Mouse (Mus musculus) heart, adult 8-10 months (tissue): ENCODE measurements around the gene Zbtb16. TPM values are rescaled to one million over a fixed set of nuclear protein-coding genes. Genes with fewer than 3 reads are reported as not detected.

Experiments used
- DNase-seq: peaks from one replicate; pipeline ENCODE4 v3.0.0; 2022; ENCODE audit warnings: low spot score
- total RNA-seq, 4 experiments: library from RNA; stranded (reverse); gene quantifications; 2 replicates each; pipeline ENCODE4 v1.2.4; 2022

The Zbtb16 gene
- total RNA-seq, 4 experiments from 2014 or later = 105 to 204 (median 152) TPM

GRCm38 (mm10) chr9:48729471-48729870, 106.6 kb downstream of the Zbtb16 start:
- DNase-seq = peak; percentile 74

GRCm38 (mm10) chr9:48728731-48729123, 107.3 kb downstream of the Zbtb16 start:
- DNase-seq = no peak

- DNase-seq = no peak
Measured at GRCm38 (mm10) chr9:48728083-48728730, 107.8 kb downstream of the Zbtb16 start.

- DNase-seq = no peak
Measured at GRCm38 (mm10) chr9:48726341-48726740, 109.7 kb downstream of the Zbtb16 start.

- DNase-seq = no peak
Measured at GRCm38 (mm10) chr9:48725918-48726317, 110.1 kb downstream of the Zbtb16 start.

- no peak for DNase-seq
Measured at GRCm38 (mm10) chr9:48725161-48725560, 110.9 kb downstream of the Zbtb16 start.

- no peak for DNase-seq
Measured at GRCm38 (mm10) chr9:48724733-48725132, 111.3 kb downstream of the Zbtb16 start.

- DNase-seq = peak; percentile 98
Measured at GRCm38 (mm10) chr9:48723511-48724304, 112.3 kb downstream of the Zbtb16 start.

GRCm38 (mm10) chr9:48723025-48723424, 113.0 kb downstream of the Zbtb16 start:
- no peak for DNase-seq

GRCm38 (mm10) chr9:48722261-48722920, 113.6 kb downstream of the Zbtb16 start:
- no peak for DNase-seq

- DNase-seq = no peak
Measured at GRCm38 (mm10) chr9:48721655-48722054, 114.4 kb downstream of the Zbtb16 start.

GRCm38 (mm10) chr9:48721172-48721571, 114.8 kb downstream of the Zbtb16 start:
- no peak for DNase-seq

GRCm38 (mm10) chr9:48720251-48720963, 115.6 kb downstream of the Zbtb16 start:
- DNase-seq = no peak

GRCm38 (mm10) chr9:48719619-48720018, 116.4 kb downstream of the Zbtb16 start:
- DNase-seq = no peak

- DNase-seq = no peak
Measured at GRCm38 (mm10) chr9:48716549-48716948, 119.5 kb downstream of the Zbtb16 start.

- DNase-seq = no peak
Measured at GRCm38 (mm10) chr9:48715042-48715441, 121.0 kb downstream of the Zbtb16 start.

- DNase-seq = no peak
Measured at GRCm38 (mm10) chr9:48713779-48714178, 122.2 kb downstream of the Zbtb16 start.

- DNase-seq = no peak
Measured at GRCm38 (mm10) chr9:48712985-48713765, 122.8 kb downstream of the Zbtb16 start.

GRCm38 (mm10) chr9:48711826-48712225, 124.2 kb downstream of the Zbtb16 start:
- DNase-seq = no peak

- DNase-seq = no peak
Measured at GRCm38 (mm10) chr9:48711296-48711781, 124.7 kb downstream of the Zbtb16 start.
